Mouse (Mus musculus): ENCODE results near the gene Odam. TPM values are rescaled to one million over a fixed set of nuclear protein-coding genes. Genes with fewer than 3 reads are reported as not detected.

Odam gene
- polyA plus RNA-seq, 1 experiment = not detected

DNA sequence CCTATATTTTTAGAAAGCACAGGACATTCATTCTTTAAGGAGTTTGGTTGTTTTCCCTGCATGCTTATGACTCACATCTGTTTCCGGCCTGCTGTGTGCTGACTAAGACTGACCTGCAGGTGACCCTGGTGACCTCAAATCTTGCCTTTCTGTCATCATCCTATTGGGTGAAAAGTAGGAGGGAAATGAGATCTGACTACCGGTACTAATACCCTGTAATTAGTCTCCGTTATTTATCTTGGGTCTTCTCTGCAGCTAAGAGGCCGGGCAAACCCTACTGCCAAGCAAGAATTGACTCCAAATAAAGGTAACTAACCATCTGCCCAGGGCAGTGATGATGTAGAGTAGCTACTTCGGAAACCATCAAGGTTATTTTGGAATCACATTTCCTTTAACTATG lies 40.5 kb downstream of the Odam start, which contains the start of gene Csn3:
Gene Csn3 (plus strand): TSS at position 208 of the 400 bp plus-strand sequence.
- Histone ChIP-seq H3K27me3 (ENCODE audit: control insufficient read depth, insufficient read depth, insufficient read length) (no peaks in the 10 kb centered on the region), H3K4me2 (ENCODE audit: low read depth) (no peak within 1 kb of the TSS), H3ac (ENCODE audit: control insufficient read depth, insufficient read length) (no peak within 1 kb of the TSS), H3K36me3 (ENCODE audit: control insufficient read depth, insufficient read depth) (no peaks in the 10 kb centered on the region), H3K79me2 (ENCODE audit: control insufficient read depth, insufficient read depth) (no peaks in the 10 kb centered on the region), H3K4me3 (no peak within 1 kb of the TSS)
- TF ChIP-seq REST (IDR thresholded peaks at IDR 0.05; ENCODE audit: insufficient read depth, insufficient read length) = no peak

GRCm38 (mm10) chr5:87931603-87932002 lies 46.8 kb downstream of the Odam start:
- no peak overlapping the region for H3K4me3 ChIP-seq
- TF ChIP-seq POLR2AphosphoS2 (IDR thresholded peaks at IDR 0.05; ENCODE audit: insufficient read length, low read depth) = no peak
- no peak for TF ChIP-seq E2F4 (IDR thresholded peaks at IDR 0.05; ENCODE audit: insufficient read depth)
- TF ChIP-seq TCF12 (IDR thresholded peaks at IDR 0.05; ENCODE audit: insufficient read depth, poor library complexity, severe bottlenecking) = no peak
- no peak for TF ChIP-seq REST (IDR thresholded peaks at IDR 0.05; ENCODE audit: insufficient read depth, insufficient read length)
- TF ChIP-seq CEBPB (IDR thresholded peaks at IDR 0.05; ENCODE audit: insufficient read depth, poor library complexity, severe bottlenecking) = no peak
- no peak for TF ChIP-seq SRF (IDR thresholded peaks at IDR 0.05; ENCODE audit: control insufficient read depth, insufficient read length, low read depth)
- no peak for TF ChIP-seq POLR2A (IDR thresholded peaks at IDR 0.05; ENCODE audit: insufficient read length, low read depth)
- TF ChIP-seq TCF3 (IDR thresholded peaks at IDR 0.05; ENCODE audit: insufficient read length, low read depth) = no peak
- TF ChIP-seq USF1 (IDR thresholded peaks at IDR 0.05; ENCODE audit: low read depth) = no peak
- TF ChIP-seq MYOG (IDR thresholded peaks at IDR 0.05; ENCODE audit: control insufficient read depth in 1 of 3, insufficient read depth in 1 of 3, insufficient read length in 2 of 3, low read depth in 2 of 3) = no peak
- TF ChIP-seq MAX (IDR thresholded peaks at IDR 0.05; ENCODE audit: low read depth) = no peak
- TF ChIP-seq MYOD1 (IDR thresholded peaks at IDR 0.05; ENCODE audit: control insufficient read depth in 1 of 3, insufficient read length in 2 of 3, low read depth in 2 of 3) = no peak

DNA sequence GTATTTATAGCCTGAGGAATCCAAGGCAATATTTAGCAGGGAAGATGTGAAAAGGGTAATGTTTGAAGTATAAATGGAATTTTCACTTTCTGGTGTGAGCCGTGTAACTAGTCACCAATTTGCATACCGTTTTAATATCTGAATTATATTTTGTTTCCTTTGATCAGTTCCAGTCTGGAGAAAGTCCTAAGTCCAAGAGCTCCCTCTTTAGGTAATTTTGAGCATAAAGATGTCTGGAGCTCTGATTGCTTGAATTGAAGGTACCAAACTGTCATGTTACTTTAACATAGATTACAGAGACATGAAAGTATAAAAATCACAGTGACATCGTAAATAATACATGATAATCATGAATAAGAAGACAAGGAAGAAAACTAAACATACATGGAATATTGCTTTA lies 55.9 kb downstream of the Odam start:
- TF ChIP-seq MYOG (IDR thresholded peaks at IDR 0.05; ENCODE audit: control insufficient read depth in 1 of 3, insufficient read depth in 1 of 3, insufficient read length in 2 of 3, low read depth in 2 of 3) = no peak
- H3K79me2 ChIP-seq (ENCODE audit: control insufficient read depth, insufficient read depth) = no peaks in the 10 kb centered on the region

More at GRCm38 (mm10) chr5:87931603-87932002, 46.8 kb downstream of the Odam start:
- no peak overlapping the region for H3ac ChIP-seq (ENCODE audit: control insufficient read depth, insufficient read length)
- no peak overlapping the region for H3K4me2 ChIP-seq (ENCODE audit: low read depth)
- H3K36me3 ChIP-seq (ENCODE audit: control insufficient read depth, insufficient read depth) = no peaks in the 10 kb centered on the region
- H3K79me2 ChIP-seq (ENCODE audit: control insufficient read depth, insufficient read depth) = no peaks in the 10 kb centered on the region
- no peaks in the 10 kb centered on the region for H3K27me3 ChIP-seq (ENCODE audit: control insufficient read depth, insufficient read depth, insufficient read length)

DNA sequence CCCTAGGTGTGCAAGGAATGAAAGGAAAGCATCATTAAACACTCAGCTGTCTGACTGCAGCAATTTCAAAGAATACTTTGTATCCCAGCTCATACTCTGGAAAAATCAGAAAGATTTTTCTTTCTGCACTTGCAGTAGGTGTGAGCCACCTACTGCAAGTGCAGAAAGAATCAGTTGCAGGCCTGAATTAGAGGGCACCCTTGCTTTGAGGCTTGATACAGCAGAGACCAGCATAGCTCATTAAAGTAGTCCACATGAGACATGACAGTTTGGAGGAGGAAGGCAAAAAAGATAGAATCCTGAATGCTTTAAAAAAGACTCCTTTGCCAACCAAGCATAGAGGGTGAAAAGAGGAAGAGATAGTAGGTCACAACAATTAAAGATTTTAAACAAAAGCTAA lies 57.7 kb downstream of the Odam start:
- H3K79me2 ChIP-seq (ENCODE audit: control insufficient read depth, insufficient read depth) = no peaks in the 10 kb centered on the region
- no peak for TF ChIP-seq E2F4 (IDR thresholded peaks at IDR 0.05; ENCODE audit: insufficient read depth)
- no peak for TF ChIP-seq TCF3 (IDR thresholded peaks at IDR 0.05; ENCODE audit: insufficient read length, low read depth)
- TF ChIP-seq REST (IDR thresholded peaks at IDR 0.05; ENCODE audit: insufficient read depth, insufficient read length) = no peak
- TF ChIP-seq POLR2A (IDR thresholded peaks at IDR 0.05; ENCODE audit: insufficient read length, low read depth) = no peak
- TF ChIP-seq POLR2AphosphoS2 (IDR thresholded peaks at IDR 0.05; ENCODE audit: insufficient read length, low read depth) = no peak
- no peak for TF ChIP-seq SRF (IDR thresholded peaks at IDR 0.05; ENCODE audit: control insufficient read depth, insufficient read length, low read depth)
- TF ChIP-seq CEBPB (IDR thresholded peaks at IDR 0.05; ENCODE audit: insufficient read depth, poor library complexity, severe bottlenecking) = no peak
- TF ChIP-seq USF1 (IDR thresholded peaks at IDR 0.05; ENCODE audit: low read depth) = no peak
- no peak for TF ChIP-seq TCF12 (IDR thresholded peaks at IDR 0.05; ENCODE audit: insufficient read depth, poor library complexity, severe bottlenecking)
- TF ChIP-seq MYOD1 (IDR thresholded peaks at IDR 0.05; ENCODE audit: control insufficient read depth in 1 of 3, insufficient read length in 2 of 3, low read depth in 2 of 3) = no peak
- no peak for TF ChIP-seq MAX (IDR thresholded peaks at IDR 0.05; ENCODE audit: low read depth)
- no peak for TF ChIP-seq MYOG (IDR thresholded peaks at IDR 0.05; ENCODE audit: control insufficient read depth in 1 of 3, insufficient read depth in 1 of 3, insufficient read length in 2 of 3, low read depth in 2 of 3)
- no peak overlapping the region for H3K4me2 ChIP-seq (ENCODE audit: low read depth)
- H3ac ChIP-seq (ENCODE audit: control insufficient read depth, insufficient read length) = no peak overlapping the region
- no peaks in the 10 kb centered on the region for H3K36me3 ChIP-seq (ENCODE audit: control insufficient read depth, insufficient read depth)
- H3K27me3 ChIP-seq (ENCODE audit: control insufficient read depth, insufficient read depth, insufficient read length) = no peaks in the 10 kb centered on the region
- no peak overlapping the region for H3K4me3 ChIP-seq

More for the DNA sequence above, 55.9 kb downstream of the Odam start:
- Histone ChIP-seq H3K4me2 (ENCODE audit: low read depth) (no peak overlapping the region), H3K36me3 (ENCODE audit: control insufficient read depth, insufficient read depth) (no peaks in the 10 kb centered on the region), H3K4me3 (no peak overlapping the region), H3K27me3 (ENCODE audit: control insufficient read depth, insufficient read depth, insufficient read length) (no peaks in the 10 kb centered on the region), H3ac (ENCODE audit: control insufficient read depth, insufficient read length) (no peak overlapping the region)

Other genes starting within 250 kb of the Odam start
- gene Csn1s1, start 218.8 kb upstream of the Odam start, polyA plus RNA-seq (2012; fragmentation: generic; extraction: Trizol) = not detected
- not detected for gene Csn2, start 185.4 kb upstream of the Odam start, polyA plus RNA-seq (2012; fragmentation: generic; extraction: Trizol)
- gene Csn1s2a, start 110.5 kb upstream of the Odam start, polyA plus RNA-seq (2012; fragmentation: generic; extraction: Trizol) = not detected
- not detected for gene Csn1s2b, start 76.9 kb upstream of the Odam start, polyA plus RNA-seq (2012; fragmentation: generic; extraction: Trizol)
- gene Prr27, start 59.3 kb upstream of the Odam start, polyA plus RNA-seq (2012; fragmentation: generic; extraction: Trizol) = not detected
- 1.5 TPM for gene Csn3, start 40.5 kb downstream of the Odam start, polyA plus RNA-seq (2012; fragmentation: generic; extraction: Trizol)
- gene 2310003L06Rik, start 84.4 kb downstream of the Odam start, polyA plus RNA-seq (2012; fragmentation: generic; extraction: Trizol) = not detected
- gene Gm28434, start 84.5 kb downstream of the Odam start, polyA plus RNA-seq (2012; fragmentation: generic; extraction: Trizol) = not detected
- gene Cabs1, start 94.4 kb downstream of the Odam start, polyA plus RNA-seq (2012; fragmentation: generic; extraction: Trizol) = not detected
- gene Smr3a, start 117.5 kb downstream of the Odam start, polyA plus RNA-seq (2012; fragmentation: generic; extraction: Trizol) = not detected
- gene Smr2, start 201.5 kb downstream of the Odam start, polyA plus RNA-seq (2012; fragmentation: generic; extraction: Trizol) = not detected
- not detected for gene Gm11116, start 226.5 kb downstream of the Odam start, polyA plus RNA-seq (2012; fragmentation: generic; extraction: Trizol)